Mouse (Mus musculus): ENCODE results near the gene Srd5a3. TPM values are rescaled to one million over a fixed set of nuclear protein-coding genes. Genes with fewer than 3 reads are reported as not detected.
"Not testable (repeated sequence)": the region's sequence is repeated elsewhere in the genome, so short reads cannot be mapped to it uniquely, and the experiment has no call there.

Srd5a3 gene
- polyA plus RNA-seq (2021): 32.1 TPM

DNA sequence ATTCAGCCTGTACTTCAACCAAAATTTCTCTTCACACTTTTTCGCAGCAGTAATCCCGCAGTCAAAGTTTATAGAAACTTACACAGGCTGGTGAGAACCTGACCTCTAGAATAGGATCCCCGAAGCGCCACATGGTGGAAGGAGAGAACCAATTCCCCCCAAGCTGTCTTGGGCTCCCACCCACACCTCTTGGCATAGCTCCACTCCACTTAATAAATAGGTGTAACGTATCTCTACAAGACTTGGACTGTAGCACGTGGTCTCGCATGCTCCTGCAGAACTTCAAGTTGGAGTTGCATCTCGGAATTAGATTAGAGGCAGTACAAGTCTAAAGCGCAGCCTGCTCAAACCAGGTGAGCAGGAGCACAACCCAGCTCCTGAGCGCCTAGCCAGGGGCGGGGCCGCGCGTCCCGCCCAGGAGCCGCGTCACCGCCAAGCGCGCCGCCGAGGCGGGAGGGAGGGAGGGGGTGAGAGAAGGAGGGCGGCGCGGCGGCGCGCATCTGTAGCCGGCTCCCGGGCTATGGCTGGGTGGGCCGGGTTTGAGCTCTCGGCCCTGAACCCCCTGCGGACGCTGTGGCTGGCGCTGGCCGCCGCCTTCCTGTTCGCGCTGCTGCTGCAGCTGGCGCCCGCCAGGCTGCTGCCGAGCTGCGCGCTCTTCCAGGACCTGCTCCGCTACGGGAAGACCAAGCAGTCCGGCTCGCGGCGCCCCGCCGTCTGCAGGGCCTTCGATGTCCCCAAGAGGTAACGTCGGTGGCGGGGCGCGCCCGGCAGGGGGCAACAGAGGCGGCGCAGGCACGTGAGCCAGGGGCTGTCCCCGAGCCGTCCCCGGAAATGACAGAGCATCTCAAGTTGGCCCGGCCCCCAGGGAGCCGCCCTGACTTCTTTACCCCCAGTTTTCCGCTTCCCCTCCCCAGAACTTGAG lies at the start of gene Srd5a3:
TSS of gene Srd5a3 (plus strand) at position 464 of the 922 bp plus-strand sequence.
- ChIA-PET CTCF (interaction anchor here (1.0 kb wide), 2 partner anchors 12 to 52 kb away, joined by 3 read pairs; no protein-coding TSS in a partner anchor), POLR2A (interaction anchor here (0.6 to 1.0 kb wide), 4 partner anchors 9 to 63 kb away, joined by 3 to 6 read pairs (median 3); partner anchors contain the start of gene Tmem165)
- in situ Hi-C loops (cut with MboI; ENCODE audit: low pct_unique_long_range_greater_than_20kb): loop anchor here (5.0 to 10.0 kb wide), 2 partner anchors 277 to 385 kb away; partner anchors contain the start of gene Exoc1
- H3K27me3 ChIP-seq: no peaks in the 10 kb centered on the region
- DNase-seq (ENCODE audit: low read depth, low spot score) (peak; percentile 64), ATAC-seq (peak; percentile 97)
- TF ChIP-seq CTCF (IDR thresholded peaks at IDR 0.05): peak; percentile 100

GRCm38 (mm10) chr5:76103809-76104208 lies 36.3 kb upstream of the Srd5a3 start:
- H3K27me3 ChIP-seq: peaks cover 13% of the 10 kb centered on the region
- POLR2A ChIA-PET; DNase-seq (ENCODE audit: low read depth, low spot score); ATAC-seq; CTCF ChIA-PET; in situ Hi-C loops (cut with MboI; ENCODE audit: low pct_unique_long_range_greater_than_20kb): not testable (repeated sequence)

DNA sequence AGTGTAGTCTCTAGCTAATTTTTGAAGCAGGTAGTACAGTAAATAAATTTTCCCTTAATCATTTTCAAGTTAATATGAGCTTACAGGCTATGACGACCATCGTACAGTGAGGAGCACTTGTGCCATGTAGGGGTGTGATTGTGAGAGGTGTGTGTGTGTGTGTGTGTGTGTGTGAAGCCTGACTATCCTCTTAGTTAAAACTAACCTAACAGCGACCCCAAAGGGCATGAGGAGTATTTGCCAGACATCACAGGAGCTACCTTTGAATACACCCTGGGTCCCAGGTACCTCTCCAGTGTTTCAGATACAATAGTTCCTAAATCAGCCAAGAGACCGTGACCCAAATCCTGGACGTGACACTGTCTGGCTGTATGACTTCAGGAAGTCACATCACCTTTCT lies 32.8 kb upstream of the Srd5a3 start:
- POLR2A ChIA-PET: no interaction called here
- in situ Hi-C loops (cut with MboI; ENCODE audit: low pct_unique_long_range_greater_than_20kb): no loop called here
- TF ChIP-seq CTCF (IDR thresholded peaks at IDR 0.05): no peak
- DNase-seq (ENCODE audit: low read depth, low spot score): no peak
- CTCF ChIA-PET: interaction anchor here (0.8 kb wide), 1 partner anchor 139 kb away, joined by 3 read pairs; no protein-coding TSS in a partner anchor
- no peak for ATAC-seq
- peaks cover 5% of the 10 kb centered on the region for H3K27me3 ChIP-seq

GRCm38 (mm10) chr5:76108496-76108895 lies 31.6 kb upstream of the Srd5a3 start:
- peaks cover 7% of the 10 kb centered on the region for H3K27me3 ChIP-seq
- in situ Hi-C loops (cut with MboI; ENCODE audit: low pct_unique_long_range_greater_than_20kb): no loop called here
- CTCF ChIA-PET: no interaction called here
- POLR2A ChIA-PET: no interaction called here
- no peak for TF ChIP-seq CTCF (IDR thresholded peaks at IDR 0.05)
- DNase-seq (ENCODE audit: low read depth, low spot score): no peak
- ATAC-seq: no peak

DNA sequence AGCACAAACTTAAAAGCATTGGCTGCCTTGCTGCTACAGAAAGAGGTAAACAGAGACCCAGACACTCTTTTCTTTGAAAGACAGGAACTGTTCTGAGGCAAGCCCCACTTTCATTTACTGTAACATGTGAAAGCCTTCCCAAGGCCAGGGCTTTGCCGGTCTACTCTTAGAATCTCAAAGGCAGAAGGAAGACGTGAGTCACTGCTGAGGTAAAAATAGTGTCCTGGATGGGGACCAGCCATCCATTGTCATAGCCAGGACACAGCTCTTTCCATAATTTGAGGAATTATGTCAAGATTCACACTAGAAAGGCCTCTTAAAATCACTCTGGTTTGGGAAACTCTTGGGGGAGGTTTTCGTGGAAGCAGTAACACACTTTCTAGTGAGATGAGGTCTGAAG lies 28.9 kb upstream of the Srd5a3 start:
- ChIA-PET POLR2A (no interaction called here), CTCF (no interaction called here)
- in situ Hi-C loops (cut with MboI; ENCODE audit: low pct_unique_long_range_greater_than_20kb): loop anchor here (10.0 kb wide), 1 partner anchor 906 kb away; no protein-coding TSS in a partner anchor
- peaks cover 3% of the 10 kb centered on the region for H3K27me3 ChIP-seq
- ATAC-seq (no peak), DNase-seq (ENCODE audit: low read depth, low spot score) (no peak)
- TF ChIP-seq CTCF (IDR thresholded peaks at IDR 0.05): no peak

GRCm38 (mm10) chr5:76112016-76112415 lies 28.1 kb upstream of the Srd5a3 start:
- TF ChIP-seq CTCF (IDR thresholded peaks at IDR 0.05): no peak
- in situ Hi-C loops (cut with MboI; ENCODE audit: low pct_unique_long_range_greater_than_20kb): loop anchor here (10.0 kb wide), 1 partner anchor 907 kb away; no protein-coding TSS in a partner anchor
- peaks cover 3% of the 10 kb centered on the region for H3K27me3 ChIP-seq
- DNase-seq (ENCODE audit: low read depth, low spot score): no peak
- ChIA-PET POLR2A (no interaction called here), CTCF (no interaction called here)
- ATAC-seq: no peak

DNA sequence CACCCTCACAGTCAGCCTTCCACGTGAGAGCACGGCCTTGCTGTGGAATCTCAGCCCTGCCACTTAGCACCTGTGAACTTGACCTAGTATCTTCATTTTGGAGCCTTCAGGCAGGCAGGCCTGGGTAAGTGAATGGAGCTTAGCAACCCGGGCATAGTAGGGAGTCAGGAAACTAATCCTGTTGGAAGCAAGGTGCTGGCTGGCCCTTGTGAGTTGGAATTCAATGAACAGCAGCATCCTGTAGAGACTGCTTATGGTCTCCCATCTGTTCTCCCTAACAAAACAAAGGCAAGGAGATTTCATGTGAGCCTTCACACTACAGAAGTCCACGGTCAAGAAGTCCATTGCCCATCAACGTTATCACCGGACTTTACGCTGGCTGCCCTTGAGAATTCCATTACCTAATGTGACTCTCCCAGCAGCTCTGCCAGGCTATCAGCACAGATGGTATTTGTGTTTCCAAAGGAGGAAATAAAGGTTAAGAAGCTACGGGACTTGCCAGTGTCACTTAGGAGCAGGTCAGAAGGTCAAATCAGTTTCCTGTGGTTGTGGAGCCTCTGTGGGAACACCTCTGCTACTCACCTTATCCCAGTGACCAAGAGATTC lies 24.5 kb upstream of the Srd5a3 start:
- no peak for DNase-seq (ENCODE audit: low read depth, low spot score)
- no peak for ATAC-seq
- CTCF ChIA-PET: interaction anchor here (1.7 kb wide), 1 partner anchor 245 kb away, joined by 4 read pairs; no protein-coding TSS in a partner anchor
- no peak for TF ChIP-seq CTCF (IDR thresholded peaks at IDR 0.05)
- peaks cover 3% of the 10 kb centered on the region for H3K27me3 ChIP-seq
- POLR2A ChIA-PET: no interaction called here
- in situ Hi-C loops (cut with MboI; ENCODE audit: low pct_unique_long_range_greater_than_20kb): loop anchor here (10.0 kb wide), 1 partner anchor 911 kb away; no protein-coding TSS in a partner anchor

- POLR2A ChIA-PET: no interaction called here
- CTCF ChIA-PET: interaction anchor here (1.1 kb wide), 2 partner anchors 256 to 282 kb away, joined by 3 read pairs; no protein-coding TSS in a partner anchor
- in situ Hi-C loops (cut with MboI; ENCODE audit: low pct_unique_long_range_greater_than_20kb): loop anchor here (10.0 kb wide), 1 partner anchor 914 kb away; no protein-coding TSS in a partner anchor
- H3K27me3 ChIP-seq: no peaks in the 10 kb centered on the region
- peak; percentile 54 for ATAC-seq
- peak; percentile 70 for TF ChIP-seq CTCF (IDR thresholded peaks at IDR 0.05)
- DNase-seq (ENCODE audit: low read depth, low spot score): no peak
Measured at GRCm38 (mm10) chr5:76118441-76118840, 21.6 kb upstream of the Srd5a3 start.

DNA sequence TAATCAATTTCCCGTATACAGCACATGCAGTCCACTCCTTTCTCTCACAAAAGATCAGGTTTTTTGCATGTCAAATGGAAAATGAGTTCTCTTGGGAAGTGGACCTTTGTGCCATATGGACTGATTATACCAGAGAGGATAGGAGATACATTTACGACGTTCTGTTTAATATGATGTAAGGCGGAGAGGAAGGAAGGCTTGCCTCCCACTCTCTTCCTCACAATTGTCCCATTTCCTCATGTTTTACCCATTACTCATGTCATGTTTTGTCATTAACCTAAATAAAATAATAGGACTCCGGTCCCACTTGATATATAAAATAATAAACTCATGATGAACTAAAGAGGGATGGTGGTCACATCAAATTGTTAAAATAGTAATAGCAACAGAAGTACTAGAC lies 19.4 kb upstream of the Srd5a3 start:
- no peak for TF ChIP-seq CTCF (IDR thresholded peaks at IDR 0.05)
- CTCF ChIA-PET: no interaction called here
- POLR2A ChIA-PET: no interaction called here
- in situ Hi-C loops (cut with MboI; ENCODE audit: low pct_unique_long_range_greater_than_20kb): loop anchor here (5.0 kb wide), 1 partner anchor 253 kb away; no protein-coding TSS in a partner anchor
- DNase-seq (ENCODE audit: low read depth, low spot score) (no peak), ATAC-seq (no peak)
- H3K27me3 ChIP-seq: no peaks in the 10 kb centered on the region

DNA sequence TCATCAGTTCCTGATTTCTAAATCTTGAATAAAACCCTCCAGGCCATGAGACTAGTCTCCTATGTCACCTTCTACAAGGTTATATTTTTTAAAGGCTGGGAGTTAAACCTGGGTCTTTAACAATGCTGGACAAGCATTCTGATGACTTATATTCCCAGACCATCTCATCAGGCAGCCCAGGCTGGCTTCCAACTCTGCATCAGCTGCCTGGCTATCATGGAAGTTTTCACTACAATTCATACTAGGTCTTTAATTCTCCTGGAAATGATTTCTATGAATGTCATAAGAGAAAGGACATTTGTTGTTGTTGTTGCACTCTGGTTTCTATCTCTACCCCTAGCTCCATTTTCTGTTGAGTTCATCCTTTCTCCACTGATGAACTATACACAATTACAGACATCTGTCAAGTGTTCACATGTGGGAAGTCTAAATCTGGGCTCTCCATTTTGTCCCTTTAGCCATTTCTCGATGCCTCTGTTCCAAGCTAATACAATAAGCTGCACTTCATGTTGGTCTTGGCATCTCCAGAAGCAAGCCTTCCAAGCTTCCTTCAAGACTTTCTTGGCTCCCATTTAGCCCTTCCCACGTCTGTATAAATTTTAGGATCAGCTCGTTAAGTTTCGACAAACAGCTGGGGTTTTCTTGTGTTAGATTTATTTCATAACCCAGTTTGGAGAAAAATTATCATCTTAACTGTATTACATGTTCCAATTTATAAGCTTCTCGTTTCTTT lies 12.3 kb upstream of the Srd5a3 start:
- peaks cover 4% of the 10 kb centered on the region for H3K27me3 ChIP-seq
- in situ Hi-C loops (cut with MboI; ENCODE audit: low pct_unique_long_range_greater_than_20kb): no loop called here
- DNase-seq (ENCODE audit: low read depth, low spot score): no peak
- ChIA-PET CTCF (interaction anchor here (1.8 kb wide), 1 partner anchor 284 kb away, joined by 4 read pairs; no protein-coding TSS in a partner anchor), POLR2A (no interaction called here)
- no peak for TF ChIP-seq CTCF (IDR thresholded peaks at IDR 0.05)
- ATAC-seq: no peak

Measured in Patski (cell line).